Mouse (Mus musculus) E14TG2a.4 (cell line): ENCODE data around the gene Atp8a1.

Experiments
- H3K27me3 ChIP-seq: 2 replicates; pipeline ENCODE4 v1.6.1; 2014; ENCODE audit warnings: low read length, control low read depth; ENCODE audit not compliant: insufficient read depth
- H3K36me3 ChIP-seq: 2 replicates; pipeline ENCODE4 v1.6.1; 2014; ENCODE audit warnings: low read length, control low read depth; ENCODE audit not compliant: insufficient read depth
- H3K4me1 ChIP-seq: replicated peaks from 2 replicates; pipeline ENCODE4 v1.6.1; 2014; ENCODE audit warnings: low read depth, low read length, control low read depth
- H3K4me3 ChIP-seq: replicated peaks from 2 replicates; pipeline ENCODE4 v1.5.1; 2014; ENCODE audit warnings: mild to moderate bottlenecking, low read length
- H3K9me3 ChIP-seq: 2 replicates; pipeline ENCODE4 v1.6.1; 2014; ENCODE audit warnings: low read length, control low read depth
- CTCF ChIP-seq: conservative IDR thresholded peaks from 2 replicates; pipeline ENCODE4 v1.5.1; 2014; ENCODE audit warnings: low read length
- NANOG ChIP-seq: IDR thresholded peaks from 2 replicates; pipeline ENCODE4 v1.6.1; 2014; ENCODE audit warnings: borderline replicate concordance, low read length, mixed read lengths
- POU5F1 ChIP-seq: IDR thresholded peaks from 2 replicates; pipeline ENCODE4 v1.6.1; 2014; ENCODE audit warnings: low read length, borderline replicate concordance

Atp8a1 gene

DNA sequence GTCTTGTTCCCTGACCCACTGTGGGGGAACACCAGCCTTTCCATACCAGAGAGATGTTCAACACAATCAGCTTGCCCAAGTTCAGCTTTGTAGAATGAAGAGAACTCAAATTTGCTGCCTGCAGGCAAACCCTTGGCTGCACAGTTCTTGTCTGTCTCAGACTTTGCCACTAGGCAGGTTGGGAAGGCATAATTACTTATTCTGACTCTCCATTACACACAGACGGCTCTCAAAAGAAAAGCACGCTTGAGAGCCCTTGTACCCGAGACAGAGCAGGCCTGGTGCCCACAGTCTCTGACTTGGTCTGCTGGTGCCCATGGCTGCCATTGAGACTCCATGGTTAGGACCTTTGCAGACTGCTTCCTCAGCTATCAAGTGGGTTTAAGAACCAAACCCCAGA lies 212.9 kb downstream of the Atp8a1 start:
- Histone ChIP-seq H3K4me1 (peaks cover 38% of the 10 kb centered on the region), H3K4me3 (peak overlapping the region; percentile 67), H3K27me3 (no peaks in the 10 kb centered on the region), H3K36me3 (no peaks in the 10 kb centered on the region; the same call in 1 of the 2 replicates), H3K9me3 (no peaks in the 10 kb centered on the region)
- TF ChIP-seq POU5F1 = no peak
- TF ChIP-seq CTCF = no peak
- TF ChIP-seq NANOG = no peak

DNA sequence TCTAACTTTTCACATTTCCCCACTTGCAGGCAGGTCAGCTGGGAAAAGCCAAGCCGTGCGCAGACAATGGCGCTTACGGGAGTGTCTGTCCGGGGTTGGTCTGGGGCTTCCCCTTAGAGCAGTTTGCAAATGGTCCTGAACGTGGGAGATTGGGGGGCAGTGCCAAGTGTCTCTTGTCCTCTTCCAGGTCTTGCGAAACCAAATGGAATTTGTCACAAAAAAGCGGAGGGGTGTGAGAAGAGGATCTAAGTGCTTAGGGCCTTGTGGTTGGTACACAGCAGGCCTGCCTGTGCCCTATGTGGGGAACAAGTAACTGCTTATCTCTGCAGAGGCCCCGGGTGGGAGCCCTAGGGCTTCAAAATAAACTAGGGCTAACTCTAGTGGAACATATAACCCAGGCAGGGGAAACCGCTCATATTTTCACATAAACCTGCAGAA lies 213.4 kb downstream of the Atp8a1 start:
- TF ChIP-seq CTCF (no peak), NANOG (no peak), POU5F1 (no peak)
- peaks cover 42% of the 10 kb centered on the region for H3K4me1 ChIP-seq
- no peaks in the 10 kb centered on the region for H3K27me3 ChIP-seq
- no peaks in the 10 kb centered on the region; the same call in 1 of the 2 replicates for H3K36me3 ChIP-seq
- H3K9me3 ChIP-seq = no peaks in the 10 kb centered on the region
- peak overlapping the region; percentile 67 for H3K4me3 ChIP-seq

DNA sequence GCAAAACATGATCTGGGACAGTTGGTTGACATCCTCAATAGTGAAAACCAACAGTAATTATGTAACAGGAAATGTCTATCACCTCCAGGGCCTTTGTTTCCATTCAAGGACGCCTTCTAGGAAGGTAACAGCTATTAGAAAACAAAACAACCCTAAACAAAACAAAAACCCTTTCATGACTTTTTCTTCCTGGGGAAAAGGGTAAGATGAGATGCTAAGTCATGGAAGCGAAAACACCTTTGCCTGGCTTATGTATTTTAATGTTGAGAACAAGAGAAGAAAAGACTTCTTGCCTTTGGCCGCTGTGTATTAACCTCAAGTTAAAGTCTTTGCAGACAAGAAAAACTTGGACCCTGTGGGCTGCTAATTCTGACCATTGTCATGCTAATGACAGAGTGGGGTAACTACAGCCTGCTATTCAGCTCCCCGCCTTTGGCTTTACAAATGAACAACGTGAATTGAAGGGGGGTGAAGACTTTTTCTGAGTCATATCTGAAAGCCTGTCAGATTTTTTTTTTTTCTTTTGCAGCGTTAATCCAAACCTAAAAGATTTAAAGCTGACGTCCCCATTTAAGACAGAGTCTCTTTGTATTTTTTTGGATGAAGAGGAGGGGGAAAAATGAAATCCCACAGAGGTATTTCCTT lies 214.0 kb downstream of the Atp8a1 start:
- peak overlapping the region; percentile 67 for H3K4me3 ChIP-seq
- TF ChIP-seq POU5F1 (peak; percentile 91; the same call in 1 of the 2 replicates), NANOG (peak; percentile 71; the same call in 1 of the 2 replicates), CTCF (no peak)
- H3K27me3 ChIP-seq = no peaks in the 10 kb centered on the region
- no peaks in the 10 kb centered on the region; the same call in 1 of the 2 replicates for H3K36me3 ChIP-seq
- H3K9me3 ChIP-seq = no peaks in the 10 kb centered on the region
- peaks cover 47% of the 10 kb centered on the region for H3K4me1 ChIP-seq

DNA sequence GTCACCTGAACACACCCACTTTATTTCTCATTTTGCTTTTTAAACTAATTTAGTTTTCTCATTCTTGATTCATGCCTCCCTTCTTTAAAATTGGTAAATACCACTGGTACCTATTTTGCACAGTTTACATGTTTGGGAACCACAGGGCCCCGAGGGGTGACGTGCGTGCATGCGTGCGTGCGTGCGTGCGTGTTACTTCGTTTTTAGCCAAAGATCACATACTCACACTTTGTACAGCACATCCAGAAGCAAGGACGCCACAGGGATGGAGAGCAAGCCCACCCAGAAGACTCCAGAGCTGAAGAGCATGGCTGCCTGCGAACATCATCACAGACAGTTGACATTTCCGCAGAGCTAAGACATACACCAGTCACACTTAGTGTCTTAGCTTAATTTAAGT lies 216.0 kb downstream of the Atp8a1 start:
- H3K4me1 ChIP-seq = peaks cover 52% of the 10 kb centered on the region

DNA sequence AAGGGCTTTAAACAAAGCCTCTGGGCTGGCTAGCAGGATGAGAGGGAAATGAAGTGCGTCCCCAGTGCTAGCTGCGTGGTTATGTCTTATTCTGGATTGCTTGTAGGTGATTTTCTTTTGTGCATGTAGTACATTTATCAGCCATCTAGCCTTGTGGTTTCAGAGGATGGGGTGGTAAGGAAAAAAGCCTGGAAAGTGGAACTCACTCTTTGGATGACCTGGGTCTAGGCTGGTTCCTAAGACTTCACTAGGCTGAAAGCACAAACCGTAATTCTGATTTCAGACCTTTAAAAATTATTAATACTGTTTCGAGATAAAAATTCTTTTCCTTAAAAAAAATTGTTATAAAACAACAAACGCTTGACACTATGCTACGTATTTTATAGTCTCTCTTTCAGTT lies 217.4 kb downstream of the Atp8a1 start:
- TF ChIP-seq NANOG = no peak
- no peak for TF ChIP-seq POU5F1
- TF ChIP-seq CTCF = no peak
- peaks cover 48% of the 10 kb centered on the region for H3K4me1 ChIP-seq
- no peak overlapping the region for H3K4me3 ChIP-seq
- H3K27me3 ChIP-seq = no peaks in the 10 kb centered on the region
- peaks cover 4% of the 10 kb centered on the region; the same call in 1 of the 2 replicates for H3K36me3 ChIP-seq
- H3K9me3 ChIP-seq = peaks cover 13% of the 10 kb centered on the region

More for the DNA sequence above, 216.0 kb downstream of the Atp8a1 start:
- H3K27me3 ChIP-seq = no peaks in the 10 kb centered on the region
- no peak for TF ChIP-seq NANOG
- no peak for TF ChIP-seq POU5F1
- TF ChIP-seq CTCF = no peak
- peaks cover 6% of the 10 kb centered on the region; the same call in 1 of the 2 replicates for H3K9me3 ChIP-seq
- peaks cover 4% of the 10 kb centered on the region; the same call in 1 of the 2 replicates for H3K36me3 ChIP-seq
- H3K4me3 ChIP-seq = no peak overlapping the region

DNA sequence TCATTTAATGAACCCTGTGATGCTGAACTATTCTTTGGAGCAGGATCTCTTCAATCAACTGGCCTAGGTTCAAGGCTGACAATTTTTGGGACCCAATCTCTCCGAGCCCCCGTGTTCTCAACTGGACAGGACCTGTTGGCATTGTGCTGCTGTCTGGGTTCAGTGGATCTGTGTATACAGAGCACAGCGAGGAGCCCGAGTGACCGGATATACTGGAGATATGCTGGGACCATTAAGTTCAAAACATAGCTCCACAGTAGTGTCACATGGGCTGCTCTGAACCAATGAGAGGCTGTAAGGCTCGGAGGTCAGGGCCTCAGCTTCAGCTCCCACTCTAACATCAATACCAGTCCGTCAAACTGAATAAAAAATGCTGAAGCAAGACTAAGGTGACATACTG lies 217.8 kb downstream of the Atp8a1 start:
- Histone ChIP-seq H3K4me3 (no peak overlapping the region), H3K36me3 (peaks cover 4% of the 10 kb centered on the region; the same call in 1 of the 2 replicates), H3K27me3 (no peaks in the 10 kb centered on the region), H3K4me1 (peaks cover 44% of the 10 kb centered on the region), H3K9me3 (peaks cover 13% of the 10 kb centered on the region)
- no peak for TF ChIP-seq CTCF
- no peak for TF ChIP-seq POU5F1
- no peak for TF ChIP-seq NANOG

DNA sequence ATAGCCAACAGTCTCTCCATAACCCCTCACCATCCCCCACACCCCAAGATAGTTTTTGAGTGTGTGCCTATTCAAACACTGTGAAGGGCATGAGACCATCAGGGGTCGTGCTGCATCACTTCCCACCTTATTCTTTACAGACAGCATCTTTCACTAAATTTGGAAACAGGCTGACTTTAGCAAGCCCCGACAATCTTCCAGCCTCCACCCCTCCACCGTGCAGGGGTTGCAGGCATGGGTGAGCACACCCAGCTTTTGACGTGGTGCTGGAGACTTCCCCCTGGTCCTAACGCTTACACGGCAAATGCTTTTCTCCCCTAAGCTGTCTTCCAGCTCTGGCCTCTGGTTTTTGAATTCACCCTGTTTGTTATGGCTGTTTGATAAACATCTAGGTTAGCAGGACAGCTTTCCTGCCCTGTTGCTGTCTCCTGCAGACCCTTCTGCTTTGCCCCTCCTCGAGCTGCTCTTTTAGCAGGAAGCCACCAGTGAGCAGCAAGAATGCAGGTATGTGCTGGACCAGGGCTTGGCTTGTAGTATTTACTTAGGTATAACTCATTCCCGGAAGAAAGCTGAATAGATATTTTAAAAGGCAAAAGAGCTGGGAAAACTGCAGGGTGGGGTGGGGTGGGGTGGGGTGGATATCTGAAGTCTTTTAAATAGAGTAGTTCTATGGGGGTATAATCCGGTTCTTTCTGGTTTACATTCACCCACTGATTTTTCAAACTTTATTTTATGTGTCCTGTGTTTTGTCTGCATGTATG lies 218.9 kb downstream of the Atp8a1 start:
- no peaks in the 10 kb centered on the region for H3K27me3 ChIP-seq
- TF ChIP-seq NANOG (no peak), CTCF (no peak), POU5F1 (no peak)
- peaks cover 13% of the 10 kb centered on the region for H3K9me3 ChIP-seq

DNA sequence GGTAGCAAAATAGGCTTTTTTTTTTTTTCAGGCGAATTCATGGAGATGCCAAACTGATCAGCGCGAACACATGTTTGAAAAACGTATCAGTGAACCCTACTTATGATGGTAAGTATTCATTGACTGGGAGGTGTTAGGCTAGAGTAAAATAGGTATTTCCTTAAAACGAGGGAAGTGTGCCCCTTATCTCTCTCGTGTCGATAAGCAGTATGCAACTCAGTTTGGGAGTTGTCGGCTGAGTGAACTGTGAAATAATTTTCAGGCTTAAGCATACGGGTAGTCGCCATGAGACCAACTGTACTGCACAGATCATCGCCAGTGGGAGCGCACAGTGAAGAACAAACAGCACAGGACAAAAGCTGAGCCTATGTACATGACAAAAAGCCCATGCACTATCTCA lies 226.0 kb downstream of the Atp8a1 start:
- Histone ChIP-seq H3K27me3 (no peaks in the 10 kb centered on the region), H3K4me3 (no peak overlapping the region), H3K36me3 (peaks cover 10% of the 10 kb centered on the region), H3K4me1 (no peaks in the 10 kb centered on the region), H3K9me3 (peaks cover 7% of the 10 kb centered on the region)
- TF ChIP-seq NANOG (no peak), POU5F1 (no peak), CTCF (no peak)

More for the DNA sequence above, 218.9 kb downstream of the Atp8a1 start:
- peaks cover 34% of the 10 kb centered on the region for H3K4me1 ChIP-seq
- H3K4me3 ChIP-seq = no peak overlapping the region
- H3K36me3 ChIP-seq = peaks cover 4% of the 10 kb centered on the region; the same call in 1 of the 2 replicates

DNA sequence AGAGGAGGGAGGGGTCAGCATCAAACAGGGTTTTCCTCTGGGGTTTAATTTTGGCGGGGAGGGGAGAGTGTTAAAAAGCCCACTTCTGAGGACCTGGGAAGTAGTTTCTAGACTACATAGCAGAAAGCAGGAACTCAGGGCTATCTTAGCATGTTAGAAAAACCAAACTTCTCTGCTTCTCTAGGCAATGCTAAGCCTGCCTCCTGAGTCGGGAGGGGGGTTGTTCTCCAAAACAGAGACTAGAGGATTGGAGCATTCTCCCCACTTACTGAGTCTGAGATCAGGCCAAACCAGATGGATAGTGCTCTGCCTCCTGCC lies 237.8 kb downstream of the Atp8a1 start:
- Histone ChIP-seq H3K27me3 (peaks cover 70% of the 10 kb centered on the region), H3K4me3 (no peak overlapping the region), H3K36me3 (no peaks in the 10 kb centered on the region), H3K9me3 (no peaks in the 10 kb centered on the region), H3K4me1 (peaks cover 21% of the 10 kb centered on the region)
- TF ChIP-seq NANOG (no peak), POU5F1 (no peak), CTCF (no peak)
